Mouse (Mus musculus): Measurements from ENCODE around the gene Lrrc8b. TPM values are rescaled to one million over a fixed set of nuclear protein-coding genes. Genes with fewer than 3 reads are reported as not detected.

The Lrrc8b gene
- polyA plus RNA-seq, 1 experiment: 17.9 TPM

DNA sequence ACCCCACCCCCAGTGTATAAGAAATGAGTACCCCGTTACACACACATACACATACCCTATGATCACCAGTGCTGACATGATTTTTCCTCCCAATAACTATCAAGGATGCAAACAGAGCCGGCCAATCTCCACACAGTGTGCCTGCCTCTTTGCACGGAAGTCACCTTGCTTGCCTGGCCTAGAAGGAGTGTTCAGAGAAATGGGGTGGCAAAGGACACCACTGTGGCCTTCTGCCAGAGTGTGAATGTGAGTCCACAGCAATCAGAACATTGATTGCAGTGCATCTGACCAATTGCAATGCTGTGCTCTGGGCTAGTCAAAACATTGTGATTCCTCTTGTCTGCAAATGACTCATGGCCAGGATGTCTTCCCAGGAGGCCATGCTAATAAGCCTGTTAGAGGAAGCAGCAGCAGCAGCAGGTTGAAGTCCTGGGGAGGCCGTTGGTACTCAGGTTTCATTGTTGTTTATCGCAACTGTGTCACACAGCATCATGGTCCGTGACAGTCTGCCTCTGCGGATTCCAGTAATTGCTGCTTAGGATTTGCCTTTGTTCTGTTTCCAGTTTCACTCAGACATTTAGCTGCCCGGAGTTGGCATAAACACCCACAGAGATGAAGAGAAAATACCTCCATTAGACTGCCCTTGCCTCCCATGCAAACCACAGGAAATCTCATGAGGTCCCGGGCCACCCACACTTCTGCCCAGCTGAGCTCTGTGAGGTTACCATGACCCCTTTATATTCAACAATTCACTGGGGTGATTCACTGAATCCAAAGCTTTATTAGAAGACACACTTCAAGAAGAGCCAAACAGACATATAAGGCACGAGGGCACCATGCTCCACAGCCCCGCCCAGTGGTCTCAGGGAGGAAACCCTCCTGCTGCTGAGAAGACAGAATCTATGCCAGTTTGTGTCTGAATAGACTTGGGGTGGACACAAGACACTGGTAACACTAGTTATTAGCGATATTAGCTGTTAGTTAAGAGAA lies 84.9 kb downstream of the Lrrc8b start:
- no peak for TF ChIP-seq POLR2A (IDR thresholded peaks at IDR 0.05; ENCODE audit: low read depth, low read length)
- TF ChIP-seq CTCF (conservative IDR thresholded peaks at IDR 0.05; ENCODE audit: insufficient read depth, insufficient read length, low read depth, low read length): no peak
- H3K4me3 ChIP-seq (ENCODE audit: insufficient read depth, low read depth, low read length): no peak overlapping the region
- 0 out of 2 replicates have a peak, but pooled peaks cover 3% of the 10 kb centered on the region for H3K4me1 ChIP-seq (ENCODE audit: control insufficient read depth, insufficient read depth, low read length)
- DNase-seq: no peak
- no peaks in the 10 kb centered on the region for H3K27me3 ChIP-seq (replicated peaks; ENCODE audit: control insufficient read depth, insufficient read depth, low read length)
- no peaks in the 10 kb centered on the region for H3K36me3 ChIP-seq (ENCODE audit: control insufficient read depth, insufficient read depth, low read length)
- no peak overlapping the region for H3K27ac ChIP-seq (ENCODE audit: insufficient read depth, low read depth, low read length)
- 68% methylated on average over 12 of the region's 12 CpGs for WGBS

DNA sequence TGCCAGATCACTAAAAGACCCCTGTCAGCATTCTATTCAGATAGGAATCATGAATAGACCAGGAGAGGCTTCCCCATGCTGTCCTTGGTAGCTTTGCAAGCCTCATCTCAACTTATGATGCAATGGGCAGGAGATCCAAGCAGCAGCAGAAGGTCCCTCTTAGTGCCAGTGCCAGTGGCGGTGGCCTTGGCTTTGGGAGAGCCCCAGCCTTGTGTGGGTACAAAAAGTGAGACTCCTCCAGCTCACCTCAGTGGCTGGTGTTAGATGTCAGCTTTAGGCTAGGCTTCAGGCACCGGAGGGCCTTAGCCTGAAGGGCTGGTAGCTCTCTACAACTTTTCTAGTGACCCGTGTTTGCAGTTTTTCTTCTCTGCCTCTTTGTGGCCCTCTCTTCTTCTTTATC lies 85.6 kb downstream of the Lrrc8b start:
- H3K27ac ChIP-seq (ENCODE audit: insufficient read depth, low read depth, low read length): no peak overlapping the region
- WGBS: 98% methylated on average over 3 of the region's 3 CpGs
- no peak for DNase-seq
- TF ChIP-seq POLR2A (IDR thresholded peaks at IDR 0.05; ENCODE audit: low read depth, low read length) (no peak), CTCF (conservative IDR thresholded peaks at IDR 0.05; ENCODE audit: insufficient read depth, insufficient read length, low read depth, low read length) (no peak)
- H3K36me3 ChIP-seq (ENCODE audit: control insufficient read depth, insufficient read depth, low read length): no peaks in the 10 kb centered on the region
- no peaks in the 10 kb centered on the region for H3K4me1 ChIP-seq (ENCODE audit: control insufficient read depth, insufficient read depth, low read length)
- no peaks in the 10 kb centered on the region for H3K27me3 ChIP-seq (replicated peaks; ENCODE audit: control insufficient read depth, insufficient read depth, low read length)
- no peak overlapping the region for H3K4me3 ChIP-seq (ENCODE audit: insufficient read depth, low read depth, low read length)

- H3K36me3 ChIP-seq (ENCODE audit: control insufficient read depth, insufficient read depth, low read length): no peaks in the 10 kb centered on the region
- 97% methylated on average over 6 of the region's 6 CpGs for WGBS
- no peak overlapping the region for H3K27ac ChIP-seq (ENCODE audit: insufficient read depth, low read depth, low read length)
- no peaks in the 10 kb centered on the region for H3K4me1 ChIP-seq (ENCODE audit: control insufficient read depth, insufficient read depth, low read length)
- H3K27me3 ChIP-seq (replicated peaks; ENCODE audit: control insufficient read depth, insufficient read depth, low read length): no peaks in the 10 kb centered on the region
- H3K4me3 ChIP-seq (ENCODE audit: insufficient read depth, low read depth, low read length): no peak overlapping the region
- TF ChIP-seq CTCF (conservative IDR thresholded peaks at IDR 0.05; ENCODE audit: insufficient read depth, insufficient read length, low read depth, low read length) (no peak), POLR2A (IDR thresholded peaks at IDR 0.05; ENCODE audit: low read depth, low read length) (no peak)
- no peak for DNase-seq
These were observed 93.2 kb downstream of the Lrrc8b start for GRCm38 (mm10) chr5:105508813-105509212.

- Histone ChIP-seq H3K4me1 (ENCODE audit: control insufficient read depth, insufficient read depth, low read length) (no peaks in the 10 kb centered on the region), H3K27me3 (replicated peaks; ENCODE audit: control insufficient read depth, insufficient read depth, low read length) (no peaks in the 10 kb centered on the region), H3K27ac (ENCODE audit: insufficient read depth, low read depth, low read length) (no peak overlapping the region), H3K36me3 (ENCODE audit: control insufficient read depth, insufficient read depth, low read length) (no peaks in the 10 kb centered on the region), H3K4me3 (ENCODE audit: insufficient read depth, low read depth, low read length) (no peak overlapping the region)
- 53% methylated on average over 4 of the region's 4 CpGs for WGBS
- DNase-seq: no peak
- TF ChIP-seq POLR2A (IDR thresholded peaks at IDR 0.05; ENCODE audit: low read depth, low read length) (no peak), CTCF (conservative IDR thresholded peaks at IDR 0.05; ENCODE audit: insufficient read depth, insufficient read length, low read depth, low read length) (no peak)
These were observed 96.7 kb downstream of the Lrrc8b start for GRCm38 (mm10) chr5:105512297-105512696.

- H3K36me3 ChIP-seq (ENCODE audit: control insufficient read depth, insufficient read depth, low read length): no peaks in the 10 kb centered on the region
- DNase-seq: no peak
- no peak overlapping the region for H3K27ac ChIP-seq (ENCODE audit: insufficient read depth, low read depth, low read length)
- H3K27me3 ChIP-seq (replicated peaks; ENCODE audit: control insufficient read depth, insufficient read depth, low read length): no peaks in the 10 kb centered on the region
- TF ChIP-seq POLR2A (IDR thresholded peaks at IDR 0.05; ENCODE audit: low read depth, low read length) (no peak), CTCF (conservative IDR thresholded peaks at IDR 0.05; ENCODE audit: insufficient read depth, insufficient read length, low read depth, low read length) (no peak)
- no peak overlapping the region for H3K4me3 ChIP-seq (ENCODE audit: insufficient read depth, low read depth, low read length)
- 73% methylated on average over 6 of the region's 6 CpGs for WGBS
- H3K4me1 ChIP-seq (ENCODE audit: control insufficient read depth, insufficient read depth, low read length): 0 out of 2 replicates have a peak, but pooled peaks cover 3% of the 10 kb centered on the region
These were observed 100.0 kb downstream of the Lrrc8b start for GRCm38 (mm10) chr5:105515532-105515931.

DNA sequence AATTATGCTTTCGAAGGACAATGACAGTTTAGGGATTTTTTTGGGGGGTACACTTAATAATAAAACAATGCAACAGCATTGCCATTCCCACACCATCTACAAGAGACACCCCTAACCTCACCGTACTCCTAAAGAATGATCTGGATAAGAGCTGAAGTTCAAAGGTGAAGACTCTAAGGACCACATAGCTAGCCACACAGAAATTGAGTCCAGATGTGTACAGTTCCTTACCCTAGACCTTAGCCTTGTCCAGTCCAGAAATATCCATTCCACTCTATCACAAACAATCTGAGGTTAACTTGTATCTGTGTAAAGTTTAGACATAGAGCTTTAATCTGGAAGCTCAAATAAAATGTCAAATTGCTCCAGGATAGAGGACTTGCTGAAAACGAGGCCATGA lies 100.7 kb downstream of the Lrrc8b start:
- TF ChIP-seq POLR2A (IDR thresholded peaks at IDR 0.05; ENCODE audit: low read depth, low read length): no peak
- no peak for TF ChIP-seq CTCF (conservative IDR thresholded peaks at IDR 0.05; ENCODE audit: insufficient read depth, insufficient read length, low read depth, low read length)
- H3K27ac ChIP-seq (ENCODE audit: insufficient read depth, low read depth, low read length): no peak overlapping the region
- H3K27me3 ChIP-seq (replicated peaks; ENCODE audit: control insufficient read depth, insufficient read depth, low read length): no peaks in the 10 kb centered on the region
- H3K36me3 ChIP-seq (ENCODE audit: control insufficient read depth, insufficient read depth, low read length): no peaks in the 10 kb centered on the region
- DNase-seq: no peak
- 0 out of 2 replicates have a peak, but pooled peaks cover 3% of the 10 kb centered on the region for H3K4me1 ChIP-seq (ENCODE audit: control insufficient read depth, insufficient read depth, low read length)
- 70% methylated on average over 3 of the region's 3 CpGs for WGBS
- H3K4me3 ChIP-seq (ENCODE audit: insufficient read depth, low read depth, low read length): no peak overlapping the region

DNA sequence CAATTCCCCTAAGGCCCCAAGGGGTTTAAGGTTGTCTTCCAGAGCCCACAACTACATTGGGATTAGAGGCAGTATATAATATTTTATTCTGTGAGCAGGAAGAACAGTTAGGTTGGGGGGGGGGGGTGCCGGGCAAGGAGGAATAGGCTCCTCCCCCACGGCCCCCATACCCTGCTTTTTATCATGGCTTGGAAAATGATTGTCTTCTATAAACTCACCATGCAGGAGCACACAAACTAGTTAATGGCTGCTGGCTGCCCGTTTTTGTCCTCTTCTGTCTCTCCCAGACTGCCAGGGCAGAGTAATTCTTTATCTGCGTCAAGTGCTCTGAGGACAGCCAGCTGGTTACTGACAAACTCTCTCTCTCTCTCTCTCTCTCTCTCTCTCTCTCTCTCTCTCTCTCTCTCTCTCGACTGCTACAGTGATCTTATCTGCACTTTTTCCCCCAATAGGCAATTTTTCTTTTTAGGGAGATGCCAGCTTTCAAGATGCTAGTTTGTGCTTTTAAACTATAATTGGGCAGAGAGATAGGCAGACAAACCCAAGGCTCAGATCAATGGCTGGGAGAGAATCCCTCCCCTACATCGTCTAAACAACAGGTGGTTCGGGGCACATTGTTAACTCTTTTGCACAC lies 102.5 kb downstream of the Lrrc8b start:
- no peaks in the 10 kb centered on the region for H3K36me3 ChIP-seq (ENCODE audit: control insufficient read depth, insufficient read depth, low read length)
- WGBS: 22% methylated on average over 7 of the region's 7 CpGs
- H3K27ac ChIP-seq (ENCODE audit: insufficient read depth, low read depth, low read length): no peak overlapping the region
- DNase-seq: no peak
- 0 out of 2 replicates have a peak, but pooled peaks cover 3% of the 10 kb centered on the region for H3K4me1 ChIP-seq (ENCODE audit: control insufficient read depth, insufficient read depth, low read length)
- H3K27me3 ChIP-seq (replicated peaks; ENCODE audit: control insufficient read depth, insufficient read depth, low read length): no peaks in the 10 kb centered on the region
- H3K4me3 ChIP-seq (ENCODE audit: insufficient read depth, low read depth, low read length): peak overlapping the region; percentile 83; the same call in 1 of the 2 replicates
- no peak for TF ChIP-seq POLR2A (IDR thresholded peaks at IDR 0.05; ENCODE audit: low read depth, low read length)
- no peak for TF ChIP-seq CTCF (conservative IDR thresholded peaks at IDR 0.05; ENCODE audit: insufficient read depth, insufficient read length, low read depth, low read length)

Measured in kidney, adult 2 months (tissue).